Mouse (Mus musculus) hindbrain, embryonic 14.5 days (tissue): ENCODE results near the gene Necap2. TPM values are rescaled to one million over a fixed set of nuclear protein-coding genes. Genes with fewer than 3 reads are reported as not detected.

ENCODE experiments used
- polyA plus RNA-seq: library from polyadenylated mRNA; unstranded; fragments of >200 nt; fragmentation: Nextera tagmentation; extraction: Ambion mirVana; gene quantifications from 2 replicates; pipeline ENCODE4 v1.2.1, GENCODE M21; 2014

Necap2 gene
- polyA plus RNA-seq, 1 experiment from 2014 or later: 46.9 TPM

Other genes starting within 250 kb of the Necap2 start
- gene Padi1, start 232.6 kb downstream of the Necap2 start, polyA plus RNA-seq: not detected in 2 replicates
- 0.74 and 1.5 TPM in 2 replicates for gene Padi2, start 172.0 kb downstream of the Necap2 start, polyA plus RNA-seq
- 482 and 502 TPM in 2 replicates for gene Sdhb, start 117.2 kb downstream of the Necap2 start, polyA plus RNA-seq
- gene Atp13a2, start 91.5 kb downstream of the Necap2 start, polyA plus RNA-seq: 176 and 178 TPM in 2 replicates
- gene Mfap2, start 67.9 kb downstream of the Necap2 start, polyA plus RNA-seq: 164 and 190 TPM in 2 replicates
- 5.0 and 5.4 TPM in 2 replicates for gene Crocc, start 17.8 kb downstream of the Necap2 start, polyA plus RNA-seq
- 0.46 and 0.96 TPM in 2 replicates for gene Spata21, start 10.0 kb upstream of the Necap2 start, polyA plus RNA-seq
- 17.8 and 23.7 TPM in 2 replicates for gene Szrd1, start 61.4 kb upstream of the Necap2 start, polyA plus RNA-seq
- 26.2 and 27.6 TPM in 2 replicates for gene Fbxo42, start 69.6 kb upstream of the Necap2 start, polyA plus RNA-seq
- gene Rsg1, start 135.6 kb upstream of the Necap2 start, polyA plus RNA-seq: 6.0 and 7.6 TPM in 2 replicates
- 0.78 and 1.1 TPM in 2 replicates for gene Arhgef19, start 161.1 kb upstream of the Necap2 start, polyA plus RNA-seq
- 0.64 and 0.95 TPM in 2 replicates for gene Epha2, start 222.9 kb upstream of the Necap2 start, polyA plus RNA-seq